Comparison of ENCODE assay signal across 20 mouse cellular contexts in genomic region chr17:16486355-16486754, GRCm38 (mm10).
DNase-seq lines count a peak whose midpoint lies in the region; TF ChIP-seq lines count a peak whose summit lies in the region.
"Had no signal": no experiment of that assay in that cellular context is flagged by ENCODE, and none has a peak within 500 bp of the region (broad histone marks: within the 10 kb centered on the region; RNA-seq: fewer than 3 reads in every experiment).

No protein-coding gene starts in this region.

- intact Hi-C loops in left cerebral cortex, postnatal 10 days (cut with DNase I): no loop called here

- dilution Hi-C loops in CH12.LX (cut with MboI; ENCODE audit: extremely low pct_ligation_motif_present, extremely low pct_unique_long_range_greater_than_20kb, low sequenced_read_pairs): no loop called here

- peak; percentile 8 for DNase-seq in adrenal gland, postnatal 14 days
- DNase-seq in adrenal gland, adult 8-10 months: no peak
- DNase-seq in 3T3-L1 (ENCODE audit: low read depth, low spot score) (peak; percentile 31), CH12.LX (ENCODE audit: extremely low read depth) (no peak)
- DNase-seq in left cerebral cortex, postnatal 10 days (ENCODE audit: extremely low spot score in 1 of 2, low spot score in 2 of 2): no peak
- DNase-seq in embryo, embryonic 10.5 days (ENCODE audit: low spot score): no peak
- DNase-seq: adrenal gland, postnatal 25 days; cerebellum, adult 11 months; cerebellum, adult 8-10 months; cerebellum, postnatal 14 days; gastrocnemius, postnatal 14 days; heart, postnatal 10 days; kidney, adult 18-20 months had no signal

- in situ Hi-C loops in CH12.LX (cut with MboI; ENCODE audit: low pct_ligation_motif_present, low pct_unique_long_range_greater_than_20kb, low sequenced_read_pairs): no loop called here

- TF ChIP-seq POLR2A in CH12.LX (IDR thresholded peaks at IDR 0.05; ENCODE audit: low read depth, low read length) (no peak), myocyte (IDR thresholded peaks at IDR 0.05; ENCODE audit: insufficient read length, low read depth) (no peak)

- H3ac ChIP-seq in myocyte (ENCODE audit: control insufficient read depth, insufficient read length): no peak overlapping the region

- H3K27me3 ChIP-seq in CH12.LX (replicated peaks) (no peaks in the 10 kb centered on the region), myocyte (ENCODE audit: control insufficient read depth, insufficient read depth, insufficient read length) (no peaks in the 10 kb centered on the region)
- H3K27me3 ChIP-seq: embryonic facial prominence, embryonic 12.5 days; forebrain, embryonic 15.5 days; hindbrain, embryonic 13.5 days; intestine, embryonic 15.5 days; Patski had no signal

- H3K36me3 ChIP-seq in CH12.LX (replicated peaks in 1 of 2; ENCODE audit: control insufficient read depth in 1 of 2, insufficient read depth in 1 of 2, low read length in 1 of 2): no peaks in the 10 kb centered on the region
- H3K36me3 ChIP-seq in myocyte (ENCODE audit: control insufficient read depth, insufficient read depth): no peaks in the 10 kb centered on the region
- H3K36me3 ChIP-seq: embryonic facial prominence, embryonic 12.5 days; forebrain, embryonic 15.5 days; heart, embryonic 10.5 days; hindbrain, embryonic 13.5 days; intestine, embryonic 15.5 days had no signal

- H3K79me2 ChIP-seq in CH12.LX (replicated peaks; ENCODE audit: control insufficient read depth, extremely low read depth, insufficient read depth, poor library complexity, severe bottlenecking): no peaks in the 10 kb centered on the region
- no peaks in the 10 kb centered on the region for H3K79me2 ChIP-seq in myocyte (ENCODE audit: control insufficient read depth, insufficient read depth)

- no peak overlapping the region for H3K4me3 ChIP-seq in CH12.LX (replicated peaks in 1 of 3; ENCODE audit: low read depth in 2 of 3, low read length in 2 of 3, poor library complexity in 1 of 3)
- H3K4me3 ChIP-seq in myocyte: no peak overlapping the region
- H3K4me3 ChIP-seq: embryonic facial prominence, embryonic 12.5 days; forebrain, embryonic 15.5 days; heart, embryonic 10.5 days; hindbrain, embryonic 13.5 days; intestine, embryonic 15.5 days had no signal

- no peak overlapping the region for H3K4me2 ChIP-seq in CH12.LX (ENCODE audit: insufficient read depth, low read depth, poor library complexity, severe bottlenecking)
- H3K4me2 ChIP-seq in myocyte (ENCODE audit: low read depth): no peak overlapping the region
- H3K4me2 ChIP-seq: embryonic facial prominence, embryonic 12.5 days; forebrain, embryonic 15.5 days; hindbrain, embryonic 13.5 days; intestine, embryonic 15.5 days had no signal

- no peak overlapping the region for H3K9ac ChIP-seq in CH12.LX (ENCODE audit: insufficient read depth, low read depth)
- H3K9ac ChIP-seq: embryonic facial prominence, embryonic 12.5 days; forebrain, embryonic 15.5 days; hindbrain, embryonic 13.5 days; intestine, embryonic 15.5 days had no signal

- no peak for TF ChIP-seq EP300 in CH12.LX (IDR thresholded peaks at IDR 0.05; ENCODE audit: low read length)

- H3K27ac ChIP-seq in CH12.LX (ENCODE audit: insufficient read depth, low read depth): no peak overlapping the region
- H3K27ac ChIP-seq: embryonic facial prominence, embryonic 12.5 days; forebrain, embryonic 15.5 days; heart, embryonic 10.5 days; hindbrain, embryonic 13.5 days; intestine, embryonic 15.5 days had no signal

- no peak for TF ChIP-seq RAD21 in CH12.LX (IDR thresholded peaks at IDR 0.05; ENCODE audit: low read depth, low read length)

- no peaks in the 10 kb centered on the region for H3K4me1 ChIP-seq in CH12.LX (ENCODE audit: control insufficient read depth in 1 of 2, insufficient read depth in 2 of 2)
- H3K4me1 ChIP-seq: embryonic facial prominence, embryonic 12.5 days; forebrain, embryonic 15.5 days; heart, embryonic 10.5 days; hindbrain, embryonic 13.5 days; intestine, embryonic 15.5 days had no signal

- H3K9me3 ChIP-seq in CH12.LX (replicated peaks; ENCODE audit: low read length): no peaks in the 10 kb centered on the region
- H3K9me3 ChIP-seq: embryonic facial prominence, embryonic 12.5 days; forebrain, embryonic 15.5 days; heart, embryonic 10.5 days; hindbrain, embryonic 13.5 days; intestine, embryonic 15.5 days had no signal

- no peak for TF ChIP-seq CTCF in CH12.LX (conservative IDR thresholded peaks at IDR 0.05 in 1 of 2, IDR thresholded peaks at IDR 0.05 in 1 of 2; ENCODE audit: low read depth in 2 of 2, low read length in 2 of 2)

TF ChIP-seq in CH12.LX, 34 proteins besides CTCF, POLR2A, EP300 and RAD21:
- peak; percentile 24; the same call in 1 of the 2 replicates for TF ChIP-seq USF2 (conservative IDR thresholded peaks at IDR 0.05; ENCODE audit: low read depth, low read length)
- TF ChIP-seq PAX5 (IDR thresholded peaks at IDR 0.05; ENCODE audit: low read length): no peak

TF ChIP-seq in myocyte, 11 proteins besides CTCF, POLR2A, EP300 and RAD21:
- TF ChIP-seq USF1 (IDR thresholded peaks at IDR 0.05; ENCODE audit: low read depth) (peak; percentile 57), POLR2AphosphoS2 (IDR thresholded peaks at IDR 0.05; ENCODE audit: insufficient read length, low read depth) (no peak), CEBPB (IDR thresholded peaks at IDR 0.05; ENCODE audit: insufficient read depth, poor library complexity, severe bottlenecking) (0 out of 2 replicates have a peak, but pooled peaks have one; percentile 35)

Comparison
In these comparisons a context has a peak if more than half of its experiments do, and no peak if none do; other contexts are left out.
1. DNase-seq: peak in adrenal gland, postnatal 14 days (single experiment) and 3T3-L1 (single experiment); none in adrenal gland, adult 8-10 months (single experiment), CH12.LX (single experiment), left cerebral cortex, postnatal 10 days (0 of 2) and embryo, embryonic 10.5 days (single experiment).